Mouse (Mus musculus) v-Abl transformed pro-B cells (cell line): ENCODE measurements around the gene Klk12.

Experiments
- in situ Hi-C, 2 experiments: fragments of 400-800 bp; cut with MboI; formaldehyde crosslinking; loops; one replicate each; pipeline ENCODE4 v1.15.1; 2025; ENCODE audit not compliant: unreplicated experiment in 2 of 2

Klk12 gene

GRCm38 (mm10) chr7:43768597-43768996 is at the start of gene Klk12:
TSS of gene Klk12 (plus strand) at chr7:43768897.
- in situ Hi-C loops = no loop called here

- in situ Hi-C loops = no loop called here
Observed at GRCm38 (mm10) chr7:43747788-43748187, 20.9 kb upstream of the Klk12 start.

GRCm38 (mm10) chr7:43752806-43753205 is 15.9 kb upstream of the Klk12 start:
- in situ Hi-C loops = no loop called here

- in situ Hi-C loops = no loop called here
Observed at GRCm38 (mm10) chr7:43766484-43766883, 2.2 kb upstream of the Klk12 start.

GRCm38 (mm10) chr7:43769636-43770035 is 939 bp downstream of the Klk12 start:
- in situ Hi-C loops = no loop called here

GRCm38 (mm10) chr7:43770701-43771100 is 2.0 kb downstream of the Klk12 start:
- in situ Hi-C loops = no loop called here

GRCm38 (mm10) chr7:43771916-43772315 is 3.2 kb downstream of the Klk12 start:
- in situ Hi-C loops = no loop called here

GRCm38 (mm10) chr7:43772901-43773300 is 4.2 kb downstream of the Klk12 start:
- in situ Hi-C loops = no loop called here

- in situ Hi-C loops = no loop called here
Observed at GRCm38 (mm10) chr7:43774364-43774763, 5.7 kb downstream of the Klk12 start, which contains the start of gene Klk11. TSS of gene Klk11 (plus strand) at chr7:43774604.

- in situ Hi-C loops = no loop called here
Observed at GRCm38 (mm10) chr7:43774802-43775201, 6.1 kb downstream of the Klk12 start.

GRCm38 (mm10) chr7:43775311-43776057 is 6.8 kb downstream of the Klk12 start:
- in situ Hi-C loops = no loop called here

GRCm38 (mm10) chr7:43776506-43776905 is 7.8 kb downstream of the Klk12 start:
- in situ Hi-C loops = no loop called here

- in situ Hi-C loops = no loop called here
Observed at GRCm38 (mm10) chr7:43777423-43777822, 8.7 kb downstream of the Klk12 start.

- in situ Hi-C loops = no loop called here
Observed at GRCm38 (mm10) chr7:43778176-43778970, 9.7 kb downstream of the Klk12 start.

- in situ Hi-C loops = no loop called here
Observed at GRCm38 (mm10) chr7:43780241-43780640, 11.5 kb downstream of the Klk12 start.

GRCm38 (mm10) chr7:43780746-43781145 is 12.0 kb downstream of the Klk12 start, which contains the start of gene Klk10:
TSS of gene Klk10 (plus strand) at chr7:43781035.
- in situ Hi-C loops = no loop called here

GRCm38 (mm10) chr7:43781541-43781940 is 12.8 kb downstream of the Klk12 start:
- in situ Hi-C loops = no loop called here

GRCm38 (mm10) chr7:43782275-43783265 is 13.9 kb downstream of the Klk12 start:
- in situ Hi-C loops = no loop called here

GRCm38 (mm10) chr7:43785286-43785685 is 16.6 kb downstream of the Klk12 start:
- in situ Hi-C loops = no loop called here

- in situ Hi-C loops = no loop called here
Observed at GRCm38 (mm10) chr7:43788096-43788495, 19.4 kb downstream of the Klk12 start.

- in situ Hi-C loops = no loop called here
Observed at GRCm38 (mm10) chr7:43789295-43789694, 20.6 kb downstream of the Klk12 start.
